Mouse (Mus musculus): ENCODE measurements around the gene B4galnt3.
A peak's percentile ranks its signal among the peaks of the same experiment; 100 is the strongest.

The B4galnt3 gene

DNA sequence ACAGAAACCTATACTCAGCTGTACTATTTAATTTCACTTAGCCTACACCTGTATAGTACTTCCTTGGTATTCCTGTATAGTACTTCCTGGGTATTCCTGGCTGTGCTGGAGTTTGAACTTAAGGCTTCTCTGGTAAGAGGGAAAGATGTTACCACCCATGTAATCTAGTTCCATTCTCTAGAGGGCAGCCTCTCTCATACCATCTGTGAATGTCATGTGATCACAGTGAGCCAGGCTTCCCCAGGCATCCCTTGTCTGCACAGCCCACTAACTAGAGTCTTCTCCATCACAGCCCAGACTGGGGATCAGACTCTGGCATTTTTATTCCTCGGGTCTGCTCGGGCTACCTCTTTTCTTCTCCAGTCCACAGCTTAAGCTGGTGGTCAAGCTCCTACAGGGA is 75.1 kb downstream of the B4galnt3 start:
- no peak for DNase-seq (ENCODE audit: low spot score)

DNA sequence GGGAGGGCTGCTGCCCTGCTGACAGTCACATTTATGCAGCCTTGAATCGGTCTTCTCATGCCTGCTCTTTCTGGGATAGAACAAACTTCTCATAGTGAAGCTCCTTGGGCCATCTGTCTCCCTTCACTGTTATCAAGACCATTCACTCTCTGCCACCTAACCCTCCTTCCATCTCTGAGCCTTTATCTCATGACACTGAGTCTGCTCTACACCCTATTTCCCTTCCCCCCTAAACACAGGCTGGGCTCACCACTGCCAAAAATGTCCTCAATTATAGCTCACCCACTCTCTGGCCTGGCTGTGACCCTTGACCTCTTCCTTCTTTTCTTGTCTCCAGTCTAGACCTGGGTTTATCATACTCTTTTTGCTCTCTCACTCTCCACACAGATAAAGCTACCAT is 77.7 kb downstream of the B4galnt3 start:
- DNase-seq (ENCODE audit: low spot score), result no peak

DNA sequence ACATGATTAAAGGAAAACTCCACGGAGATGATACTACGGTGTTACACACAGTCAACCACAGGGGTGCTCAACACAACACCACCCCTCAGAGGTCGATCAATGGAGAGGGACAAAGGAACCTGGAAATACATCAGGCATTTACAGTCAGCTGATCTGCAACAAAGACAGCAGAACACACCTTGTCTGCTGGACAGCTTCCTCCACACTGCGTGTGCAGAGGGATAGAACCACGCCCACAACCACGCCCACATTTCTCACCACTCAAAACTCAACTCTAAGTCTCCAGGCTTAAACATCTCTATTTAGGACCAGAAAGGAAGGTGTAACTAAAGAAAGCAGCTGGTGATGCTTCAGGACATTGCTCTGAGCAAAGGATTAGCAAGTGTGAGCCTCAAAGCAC is 82.8 kb downstream of the B4galnt3 start:
- no peak for DNase-seq (ENCODE audit: low spot score)

DNA sequence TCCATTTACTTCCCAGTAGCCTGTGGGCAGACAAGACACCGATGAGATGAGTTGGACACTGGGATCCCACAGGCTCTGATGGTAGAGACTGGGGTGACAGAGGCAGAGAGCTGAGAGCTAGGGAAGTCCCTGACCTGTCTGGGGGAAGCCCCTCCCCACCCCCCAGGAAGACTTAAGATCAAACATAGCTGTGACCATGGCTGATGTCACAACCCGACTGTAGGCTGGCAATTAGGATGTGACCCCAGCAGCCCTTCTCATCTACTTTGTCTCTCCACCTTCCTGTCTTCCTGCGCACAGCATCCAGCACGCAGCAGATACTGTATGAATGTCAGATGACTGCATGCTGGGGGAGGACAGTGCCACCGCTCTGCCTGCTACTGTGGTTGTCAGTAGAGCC is 87.8 kb downstream of the B4galnt3 start:
- DNase-seq (ENCODE audit: low spot score), result no peak

DNA sequence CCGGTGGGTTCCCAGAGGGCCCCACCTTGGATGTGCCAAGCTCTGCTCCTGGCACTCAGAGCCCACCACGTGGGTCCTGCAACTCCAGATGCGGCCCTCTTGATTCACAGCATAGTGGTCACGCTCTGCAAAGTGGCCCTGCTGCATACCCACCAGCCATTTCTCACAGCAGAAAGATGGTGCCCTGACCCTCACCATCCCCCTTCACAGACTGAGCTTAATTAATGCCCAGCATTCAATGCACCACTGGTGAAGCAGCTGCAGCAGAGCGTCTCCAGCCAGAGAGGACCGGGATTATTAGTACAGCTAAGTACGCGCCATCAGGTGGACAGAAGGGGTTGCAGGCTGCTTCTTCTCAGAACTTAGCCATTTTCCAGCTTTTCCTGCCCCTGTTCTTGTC is 92.0 kb downstream of the B4galnt3 start:
- no peak for DNase-seq (ENCODE audit: low spot score)

DNA sequence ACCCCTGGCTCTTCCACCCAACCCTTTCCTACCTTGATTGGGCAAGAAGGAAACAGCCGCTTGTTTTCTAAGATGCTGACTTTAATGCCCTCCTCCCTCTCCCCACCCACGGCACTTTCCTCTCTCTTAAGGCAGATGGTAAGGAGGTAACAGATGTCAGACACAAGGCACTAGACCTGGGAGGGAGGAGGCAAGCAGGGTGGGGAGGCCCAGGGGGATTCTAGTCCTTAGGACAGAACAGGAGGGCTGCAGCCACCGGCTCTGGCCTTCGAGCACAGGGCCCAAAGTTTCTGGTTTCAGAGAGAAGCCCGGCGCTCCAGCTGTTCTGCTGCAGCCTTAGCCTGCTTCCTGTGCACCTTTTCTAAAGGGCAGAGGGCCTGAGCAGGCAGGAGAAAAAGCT is 92.4 kb downstream of the B4galnt3 start:
- DNase-seq (ENCODE audit: low spot score), result no peak

DNA sequence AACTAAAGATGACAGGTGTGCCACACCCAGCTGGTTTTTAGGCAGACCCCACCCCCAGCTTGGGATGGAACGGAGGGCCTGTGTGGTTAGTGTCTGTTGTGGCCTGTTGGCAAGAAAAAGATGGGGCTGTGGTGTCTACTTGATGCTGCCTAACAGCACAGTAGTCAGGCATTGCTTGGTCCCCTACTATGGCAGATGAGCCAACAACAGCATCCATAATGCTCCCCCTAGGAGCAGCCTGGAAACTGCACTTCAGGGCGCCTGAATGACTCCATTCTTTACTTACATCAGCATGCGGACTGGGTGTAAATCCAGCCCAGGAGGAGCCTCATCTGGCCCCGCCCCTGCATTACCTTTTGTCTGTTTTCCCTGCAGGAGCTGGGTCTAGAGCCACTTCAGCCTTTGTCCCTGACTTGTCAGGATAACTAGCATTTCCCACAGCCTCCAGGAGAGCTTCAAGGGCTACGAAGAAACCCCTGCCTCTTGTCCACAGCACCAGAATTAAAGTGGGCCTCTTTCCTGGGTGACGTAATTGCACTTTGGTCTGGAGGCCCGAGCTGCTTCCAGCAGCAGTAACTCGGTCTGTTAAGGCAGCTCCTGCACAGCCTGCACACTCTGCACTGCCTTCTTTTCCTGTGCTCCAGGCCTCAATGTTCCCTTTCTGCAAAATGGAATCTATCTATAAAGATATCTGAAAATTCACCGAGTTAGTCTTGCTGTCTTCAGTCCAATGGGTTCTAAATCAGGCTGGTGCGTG is 94.5 kb downstream of the B4galnt3 start:
- DNase-seq (ENCODE audit: low spot score), result no peak

DNA sequence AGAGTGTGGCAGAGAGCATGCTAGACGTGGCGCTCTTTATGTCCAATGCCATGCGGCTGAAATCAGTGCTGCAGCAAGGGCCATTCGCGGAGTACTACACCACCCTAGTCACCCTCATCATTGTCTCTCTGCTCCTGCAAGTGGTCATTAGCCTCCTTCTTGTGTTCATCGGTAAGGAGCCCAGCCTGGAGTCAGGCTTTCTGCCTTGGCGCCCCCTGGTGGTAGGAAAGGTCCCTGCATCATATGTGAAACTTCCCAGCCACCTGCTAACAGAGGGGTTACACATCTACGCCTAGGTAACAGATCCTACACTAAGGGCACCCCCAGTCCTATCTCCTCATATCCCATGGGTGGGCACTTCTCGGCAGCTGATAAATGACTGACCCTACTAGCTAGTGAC is 96.4 kb downstream of the B4galnt3 start:
- no peak for DNase-seq (ENCODE audit: low spot score)

DNA sequence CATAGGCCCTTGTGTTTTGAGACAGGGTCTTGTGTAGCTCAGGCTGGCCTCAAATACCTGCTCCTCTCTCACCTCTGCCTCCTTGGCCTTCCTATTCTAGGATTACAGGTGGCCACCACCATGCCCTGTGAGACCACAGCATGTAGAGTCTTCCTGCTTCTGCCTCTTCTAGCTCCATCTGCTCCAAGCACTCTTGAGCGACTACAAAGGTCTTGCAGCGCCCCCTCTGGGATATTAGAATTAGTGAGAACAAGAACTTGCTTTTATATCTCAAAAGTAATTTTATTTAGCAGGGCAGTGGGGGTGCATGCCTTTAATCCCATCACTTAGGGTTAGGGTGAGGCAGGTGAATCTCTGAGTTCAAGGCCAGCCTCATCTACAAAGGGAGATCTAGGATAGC is 97.5 kb downstream of the B4galnt3 start:
- no peak for DNase-seq (ENCODE audit: low spot score)

DNA sequence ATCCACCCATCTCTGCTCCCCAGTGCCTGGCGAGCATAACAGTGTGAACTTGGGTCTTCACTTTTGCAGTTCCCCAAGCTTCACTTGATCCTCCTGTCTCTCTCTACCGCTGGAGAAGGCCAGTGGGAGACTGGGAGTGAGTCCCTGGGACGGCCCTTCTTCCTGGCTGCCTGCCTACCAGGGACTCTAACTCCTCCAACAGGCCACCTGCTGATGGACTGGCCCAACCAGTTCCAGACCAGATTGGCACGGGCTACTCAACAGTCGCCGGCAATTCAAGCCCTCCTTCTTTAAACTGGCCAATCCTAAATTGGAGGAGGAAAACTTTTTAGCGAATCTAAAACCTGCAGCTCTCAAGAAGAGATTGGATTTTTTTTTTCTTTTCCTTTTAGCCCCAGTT is 99.4 kb downstream of the B4galnt3 start:
- no peak for DNase-seq (ENCODE audit: low spot score)

DNA sequence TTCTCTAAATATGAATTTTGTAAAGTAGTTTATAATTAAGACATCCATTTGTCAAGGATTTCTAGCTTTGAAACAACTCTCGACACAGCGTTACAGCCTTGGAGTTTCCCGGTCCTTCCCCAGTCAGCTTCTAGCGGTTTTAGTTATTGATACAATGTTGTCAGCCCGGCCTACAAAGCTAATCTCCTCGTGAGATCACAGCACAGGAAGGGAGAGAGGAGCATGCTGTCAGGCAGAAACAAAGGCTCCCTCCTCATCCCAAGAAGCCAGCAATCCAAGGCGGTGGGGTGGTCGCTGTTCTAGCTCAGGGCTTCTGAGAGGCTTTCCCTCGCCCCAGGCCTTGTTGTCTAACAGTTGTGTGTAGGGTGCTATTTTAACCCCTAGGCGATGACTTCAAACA is 100.1 kb downstream of the B4galnt3 start:
- no peak for DNase-seq (ENCODE audit: low spot score)

DNA sequence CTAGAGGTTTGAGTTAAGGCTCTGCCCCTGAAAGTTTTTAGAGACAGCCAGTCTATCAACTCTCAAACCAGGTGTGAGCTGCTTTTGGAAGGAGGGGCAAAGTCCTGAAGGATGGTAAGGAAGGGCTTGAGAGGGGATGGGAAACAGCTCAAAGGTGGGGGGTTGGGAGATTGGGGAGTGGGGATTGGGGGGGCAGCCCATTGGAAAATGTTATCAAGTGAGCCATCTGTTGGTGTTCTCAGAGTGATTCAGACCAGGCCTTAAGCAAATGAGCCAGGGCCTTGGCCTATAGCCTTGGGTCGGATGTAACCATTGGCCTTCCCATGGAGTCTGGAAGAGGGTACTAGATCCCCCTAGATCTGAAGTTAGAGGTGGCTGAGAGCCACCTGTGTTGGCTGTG is 100.6 kb downstream of the B4galnt3 start:
- DNase-seq (ENCODE audit: low spot score), result no peak

DNA sequence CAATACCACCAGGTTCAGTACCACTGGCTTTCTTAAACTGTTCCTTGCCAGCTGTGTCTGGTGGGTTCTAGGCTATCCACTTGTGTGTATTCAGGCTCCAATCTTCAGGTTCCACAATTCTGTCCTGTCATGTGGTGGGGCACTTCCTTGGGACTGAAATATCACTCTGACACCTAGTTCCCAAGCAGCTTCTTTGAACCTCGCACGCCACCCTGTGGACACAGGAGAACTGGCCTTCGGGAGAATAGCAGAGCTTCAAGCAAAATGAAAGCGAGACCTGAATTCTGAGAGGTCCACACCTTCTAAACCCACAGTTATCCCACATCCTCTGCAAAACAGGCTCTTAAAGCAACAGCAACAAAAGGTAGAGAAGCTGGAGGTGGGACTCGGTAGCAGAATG is 101.2 kb downstream of the B4galnt3 start:
- DNase-seq (ENCODE audit: low spot score), result peak; percentile 46

DNA sequence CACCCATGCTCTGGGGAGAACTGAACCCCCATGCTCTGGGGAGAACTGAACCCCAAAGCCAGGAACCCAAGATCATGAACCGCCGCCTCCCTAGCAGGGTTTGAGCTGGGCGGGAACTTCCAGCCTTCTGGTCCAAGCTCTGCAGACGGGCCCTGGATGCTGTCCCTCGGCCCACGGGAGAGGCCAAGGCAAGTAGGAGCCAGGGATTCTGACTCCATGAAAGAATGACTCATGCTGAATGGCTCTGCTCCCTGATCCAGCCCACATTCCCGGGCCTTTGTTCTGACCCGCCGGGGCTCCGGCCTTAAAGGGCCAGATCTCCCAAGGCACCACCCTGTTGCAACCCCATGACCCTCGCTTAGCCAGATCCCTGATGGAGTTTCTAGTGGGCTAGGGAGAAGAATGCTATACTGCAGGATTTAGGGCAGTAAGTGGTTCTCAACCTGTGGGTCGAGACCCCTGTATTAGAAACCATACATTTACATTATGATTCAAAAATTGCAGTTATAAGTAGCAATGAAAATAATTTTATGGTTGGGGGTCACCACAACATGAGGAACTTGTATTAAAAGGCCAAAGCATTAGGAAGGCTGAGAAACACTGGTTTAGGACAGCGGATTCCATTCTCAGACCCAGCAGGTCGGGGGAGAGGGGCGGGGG is 102.0 kb downstream of the B4galnt3 start:
- peak; percentile 42 for DNase-seq (ENCODE audit: low spot score)

DNA sequence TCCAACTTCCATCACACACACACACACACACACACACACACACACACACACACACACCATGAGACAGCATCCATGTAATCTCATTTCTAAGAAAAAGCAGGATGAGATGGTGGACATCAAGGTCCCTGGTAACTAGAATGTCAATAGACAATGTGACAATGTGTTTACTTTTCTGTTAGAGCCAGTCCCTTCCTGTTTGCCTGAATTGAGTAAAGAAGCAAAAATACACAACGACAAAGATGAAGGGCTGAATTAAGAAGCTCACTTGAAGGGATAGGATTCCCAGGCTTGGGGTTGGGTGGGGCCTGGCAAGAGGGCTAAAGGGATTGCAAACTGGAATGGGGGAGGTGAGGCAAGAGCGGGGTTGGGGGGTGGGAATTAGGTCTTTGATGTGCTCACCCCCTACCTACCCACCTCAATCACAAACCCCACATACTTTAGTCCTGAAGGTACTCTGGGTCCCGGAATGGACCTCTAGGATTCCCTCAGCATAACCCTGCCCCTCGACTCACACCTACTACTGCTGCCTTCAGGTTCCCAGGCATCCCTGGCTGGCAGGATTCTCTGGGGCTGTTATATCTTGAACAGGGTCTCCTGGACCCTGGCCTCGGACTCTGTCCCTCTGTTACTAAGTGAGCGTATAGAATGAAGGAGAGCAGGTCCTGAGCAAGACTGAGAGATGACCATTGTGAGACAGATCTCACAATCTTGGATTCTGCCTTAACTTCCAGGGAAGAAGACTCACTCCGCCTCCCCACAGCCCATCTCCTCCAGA is 102.8 kb downstream of the B4galnt3 start:
- DNase-seq (ENCODE audit: low spot score), result no peak

DNA sequence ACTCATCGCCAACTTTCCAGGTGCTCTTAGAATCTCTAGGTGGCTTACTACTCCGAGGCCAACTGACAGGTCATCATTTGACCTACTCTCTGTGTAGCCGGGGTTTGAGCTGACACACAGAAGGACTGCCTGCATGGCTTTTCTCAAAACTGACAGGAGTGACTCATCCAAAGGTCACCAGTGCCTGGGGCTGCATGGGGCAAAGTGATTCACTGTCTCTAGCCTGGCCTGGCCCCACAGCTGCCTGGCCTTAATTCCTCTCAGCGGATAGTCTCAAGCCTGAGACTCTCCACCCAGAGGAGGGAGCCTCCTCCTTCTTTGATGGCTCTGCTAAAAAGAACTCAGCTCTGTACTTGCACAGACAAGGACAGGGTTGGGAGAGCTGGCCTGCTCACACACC is 103.4 kb downstream of the B4galnt3 start:
- DNase-seq (ENCODE audit: low spot score), result no peak

DNA sequence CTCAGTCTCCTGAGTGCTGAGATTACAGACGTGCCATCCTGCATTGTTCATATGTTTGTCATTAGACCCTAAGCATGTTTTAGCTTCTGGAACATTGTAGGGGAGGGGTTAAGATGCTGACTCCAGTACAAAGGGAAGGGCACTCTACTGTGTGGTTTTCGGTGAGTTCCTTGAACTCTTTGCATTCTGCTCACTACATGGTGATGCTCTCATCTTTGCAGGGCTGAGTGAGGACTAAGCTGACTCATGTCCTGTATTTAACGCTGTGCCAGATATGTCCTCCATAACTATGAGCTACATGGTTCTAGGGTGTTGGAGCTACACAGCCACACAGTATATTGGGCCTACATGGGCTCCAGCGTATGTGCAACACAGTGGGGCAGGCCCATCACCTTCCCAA is 104.0 kb downstream of the B4galnt3 start:
- DNase-seq (ENCODE audit: low spot score), result no peak

DNA sequence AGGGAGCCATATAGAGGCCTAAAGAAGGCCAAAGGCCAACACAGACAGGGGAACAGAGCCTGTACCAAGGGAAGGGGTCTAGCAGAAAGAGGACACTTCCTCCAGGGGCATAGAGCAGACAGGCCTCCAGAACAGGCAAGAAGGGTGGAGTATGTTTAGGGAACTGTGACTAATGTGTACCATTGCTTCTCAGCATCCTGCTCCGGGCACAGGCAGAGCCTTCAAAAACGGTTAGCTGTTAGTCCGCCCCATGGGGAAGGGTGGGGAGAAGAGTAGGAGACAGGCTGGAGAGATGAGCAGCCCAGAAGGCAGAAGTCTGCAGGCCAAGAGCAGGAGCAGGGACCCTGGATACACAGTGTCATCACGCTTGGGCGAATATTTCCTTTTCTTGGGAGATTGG is 105.1 kb downstream of the B4galnt3 start:
- no peak for DNase-seq (ENCODE audit: low spot score)

DNA sequence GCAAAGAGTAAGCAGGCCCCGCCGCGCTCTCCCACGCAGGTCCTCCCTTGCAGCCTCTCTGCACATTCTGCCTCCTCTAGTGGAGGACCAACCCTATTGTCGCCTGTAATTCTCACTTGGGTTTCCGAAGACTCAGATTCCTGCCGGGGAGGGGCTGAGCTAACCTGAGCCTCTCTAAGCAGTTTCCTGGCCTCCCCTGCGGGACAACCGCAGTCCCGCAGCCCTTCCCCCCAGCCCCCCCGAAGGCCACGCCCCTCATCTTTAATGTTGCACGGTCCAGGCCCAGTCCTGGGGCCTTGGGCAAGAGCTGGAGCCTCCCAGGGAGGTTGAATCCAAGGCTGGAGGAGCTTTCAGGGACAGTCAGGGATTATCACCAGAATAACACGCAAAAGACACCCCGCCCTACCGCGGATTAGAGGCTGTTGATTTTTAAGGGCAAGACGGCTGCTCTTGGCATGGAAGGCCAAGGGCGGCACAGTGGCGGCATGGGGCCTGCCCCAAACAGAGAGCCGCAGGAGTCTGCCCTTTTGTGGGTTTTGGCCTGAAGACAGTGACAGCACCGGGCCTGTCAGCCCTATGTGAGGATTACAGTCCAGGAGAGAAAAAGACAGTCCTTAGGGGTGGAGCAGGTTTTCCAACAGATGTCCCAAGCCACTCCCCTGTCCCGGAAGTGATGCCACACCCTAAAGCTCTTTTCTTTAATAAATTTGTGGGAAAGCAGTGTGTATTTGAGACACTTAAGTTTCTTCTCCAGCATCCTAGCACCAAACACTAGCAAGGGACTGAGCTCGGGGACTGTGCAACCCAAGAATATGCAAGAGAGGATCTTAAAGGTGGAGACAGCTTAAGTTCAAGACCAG is 105.8 kb downstream of the B4galnt3 start:
- no peak for DNase-seq (ENCODE audit: low spot score)

DNA sequence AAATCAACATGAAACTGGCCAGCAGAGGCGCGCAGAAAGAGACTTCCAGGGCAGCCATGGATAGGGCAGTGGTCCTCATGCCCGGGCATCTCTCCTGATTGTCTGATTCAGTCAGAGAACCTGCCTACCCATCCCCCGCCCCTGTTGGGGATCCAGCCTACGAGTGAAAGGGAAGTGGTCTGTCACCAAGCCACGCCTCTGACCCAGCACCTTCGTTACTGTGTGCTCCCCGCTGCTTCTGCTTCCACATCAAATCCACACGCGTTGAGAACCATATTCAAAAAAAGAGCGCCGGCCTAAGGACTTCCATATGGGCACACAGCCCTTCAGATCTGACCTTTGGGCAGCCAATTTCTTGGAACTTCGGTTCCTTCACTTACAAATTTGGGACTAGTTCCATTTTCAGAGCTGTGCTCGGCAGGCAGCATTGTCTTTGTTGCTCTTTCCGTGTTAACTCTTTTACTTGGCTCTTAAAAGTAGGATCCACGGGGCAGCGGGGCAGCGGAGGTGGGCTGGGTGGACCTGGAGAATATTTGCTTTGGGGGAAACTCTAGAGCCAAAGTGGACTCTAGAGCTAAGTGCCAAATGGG is 106.7 kb downstream of the B4galnt3 start:
- no peak for DNase-seq (ENCODE audit: low spot score)

DNA sequence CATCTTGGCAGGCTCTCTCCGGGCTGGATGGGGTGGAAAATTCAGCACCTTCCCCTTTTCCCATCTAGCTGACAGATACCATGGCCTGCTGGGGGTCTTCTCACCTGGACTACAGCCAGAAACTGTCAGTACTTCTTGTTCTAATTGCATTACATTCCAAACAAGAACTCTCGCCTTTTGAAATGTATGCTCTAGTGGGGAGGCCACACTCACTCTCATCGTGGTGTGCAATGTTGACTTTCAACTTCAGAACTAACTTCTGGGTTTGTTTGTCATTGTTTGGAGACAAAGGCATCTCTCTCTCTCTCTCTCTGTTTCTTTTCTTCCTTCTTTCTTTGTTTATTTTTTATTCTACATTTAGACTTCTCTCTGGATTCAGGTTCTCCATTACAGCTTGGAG is 107.8 kb downstream of the B4galnt3 start:
- DNase-seq (ENCODE audit: low spot score), result no peak

DNA sequence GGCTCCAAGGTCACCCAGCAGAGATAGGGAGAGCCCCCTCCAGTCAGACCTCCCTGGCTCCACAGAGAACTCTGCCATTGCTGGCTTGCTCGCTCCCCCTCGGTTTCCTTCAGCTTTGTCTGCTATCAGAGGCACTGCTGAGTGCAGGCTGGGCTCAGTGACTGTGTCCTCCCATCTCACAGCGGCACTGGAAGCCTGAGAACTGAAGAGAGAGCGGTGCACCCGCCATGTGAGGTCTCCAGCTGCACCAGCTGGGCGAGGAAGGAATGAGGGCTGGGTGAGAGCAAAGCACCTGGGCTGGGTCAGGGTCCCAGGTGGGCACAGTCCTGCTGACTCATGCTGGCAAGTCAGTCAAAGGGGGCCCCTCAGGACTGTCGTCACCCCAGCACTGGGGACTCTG is 108.6 kb downstream of the B4galnt3 start:
- no peak for DNase-seq (ENCODE audit: low spot score)
